Mouse (Mus musculus) lung, embryonic 16.5 days (tissue): Measurements from ENCODE around the gene Atp8a1. TPM values are rescaled to one million over a fixed set of nuclear protein-coding genes. Genes with fewer than 3 reads are reported as not detected.

Experiments
- ATAC-seq: fragments of 200-750 bp; cut with Nextera tagmentation; 2 replicates; pipeline ENCODE4 v1.8.0; 2017; ENCODE audit warnings: low read depth, mild to moderate bottlenecking, moderate library complexity
- H3K27ac ChIP-seq: fragments of 300-500 bp; sonication (generic); 2 replicates; pipeline ENCODE4 v1.5.1; 2014; ENCODE audit warnings: mild to moderate bottlenecking, control low read depth, low read length
- H3K27me3 ChIP-seq: fragments of 300-500 bp; sonication (generic); 2 replicates; pipeline ENCODE4 v1.6.1; 2014; ENCODE audit warnings: low read depth, low read length, mixed read lengths; ENCODE audit not compliant: control insufficient read depth, insufficient read depth
- H3K36me3 ChIP-seq: fragments of 300-500 bp; sonication (generic); 2 replicates; pipeline ENCODE4 v1.6.1; 2014; ENCODE audit warnings: low read length; ENCODE audit not compliant: control insufficient read depth, insufficient read depth
- H3K4me1 ChIP-seq: fragments of 300-500 bp; sonication (generic); replicated peaks from 2 replicates; pipeline ENCODE4 v1.6.1; 2014; ENCODE audit warnings: low read length, mixed read lengths; ENCODE audit not compliant: control insufficient read depth, insufficient read depth
- H3K4me2 ChIP-seq: fragments of 300-500 bp; sonication (generic); 2 replicates; pipeline ENCODE4 v1.6.1; 2014; ENCODE audit warnings: low read depth, low read length, control low read depth
- H3K4me3 ChIP-seq: fragments of 300-500 bp; sonication (generic); 2 replicates; pipeline ENCODE4 v1.5.1; 2014; ENCODE audit warnings: mild to moderate bottlenecking, low read length, control low read depth
- H3K9ac ChIP-seq: fragments of 300-500 bp; sonication (generic); 2 replicates; pipeline ENCODE4 v1.6.1; 2014; ENCODE audit warnings: low read length, control low read depth
- H3K9me3 ChIP-seq: fragments of 300-500 bp; sonication (generic); 2 replicates; pipeline ENCODE4 v1.6.1; 2016; ENCODE audit warnings: low read length; ENCODE audit not compliant: control insufficient read depth
- WGBS: fragments of 180-500 bp; shearing (Covaris S2); extraction: QIAGEN DNeasy Blood & Tissue Kit; methylation state at CpG from one replicate; pipeline ENCODE4 v1.1.7; 2014; 5-methylcytosine and 5-hydroxymethylcytosine counted together
- polyA plus RNA-seq: library from polyadenylated mRNA; unstranded; fragments of >200 nt; fragmentation: Nextera tagmentation; extraction: Ambion mirVana; gene quantifications from 2 replicates; pipeline ENCODE4 v1.2.1, GENCODE M21; 2015

Atp8a1 gene
- polyA plus RNA-seq, 1 experiment from 2014 or later = 57.3 TPM

DNA sequence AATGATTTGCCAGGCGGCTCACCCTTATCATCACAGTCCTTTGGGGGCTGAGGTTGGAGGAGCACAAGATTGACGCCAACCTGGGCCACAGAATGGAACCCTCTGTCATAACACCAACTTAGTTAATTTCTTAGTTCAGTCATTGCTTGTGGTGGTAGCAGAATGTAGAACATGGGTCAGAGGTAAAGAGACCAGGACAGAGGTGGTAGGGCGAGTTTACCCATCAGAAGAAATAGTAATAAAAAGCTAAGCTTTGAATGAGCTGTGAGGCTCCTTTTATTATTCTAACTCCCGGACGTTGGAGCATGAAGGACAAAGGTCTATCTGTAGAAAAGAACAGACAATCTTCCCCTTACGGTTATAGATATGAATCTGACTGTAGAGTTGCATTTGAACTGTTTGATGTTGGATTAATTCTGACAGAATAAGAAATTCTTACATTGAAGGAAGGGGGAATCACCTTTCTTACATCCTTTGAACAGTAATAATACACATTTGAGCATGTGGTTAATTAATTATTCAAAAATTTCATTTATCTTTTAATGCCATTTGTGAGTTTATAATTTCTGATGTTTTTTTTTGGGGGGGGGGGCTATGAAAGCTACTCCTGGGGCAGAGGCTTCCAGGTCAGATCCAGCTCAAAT lies 7.9 kb upstream of the Atp8a1 start:
- Histone ChIP-seq H3K4me1 (no peaks in the 10 kb centered on the region), H3K4me3 (no peak overlapping the region), H3K9me3 (no peaks in the 10 kb centered on the region), H3K27ac (no peak overlapping the region), H3K27me3 (no peaks in the 10 kb centered on the region), H3K36me3 (no peaks in the 10 kb centered on the region), H3K4me2 (no peak overlapping the region), H3K9ac (no peak overlapping the region)
- ATAC-seq = no peak
- WGBS = 72% methylated on average over 6 of the region's 6 CpGs

DNA sequence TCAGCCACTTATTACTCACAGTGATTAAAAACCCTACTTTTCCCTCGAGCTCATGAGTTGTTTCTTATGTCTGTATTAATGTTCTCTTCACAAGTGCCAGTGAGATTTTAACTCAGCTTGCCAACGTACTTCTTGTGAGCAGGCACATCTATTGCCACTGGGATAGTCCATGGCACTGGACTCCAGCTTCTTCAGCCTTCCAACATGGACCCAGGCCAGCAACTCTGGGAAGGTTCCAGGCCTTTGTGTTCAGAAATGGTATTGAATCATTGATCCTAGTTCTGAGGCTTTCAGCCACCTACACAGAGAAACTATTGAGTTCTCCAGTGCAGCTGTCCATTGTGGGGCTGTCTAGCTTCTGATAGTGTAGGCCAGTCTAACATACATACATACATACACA lies 5.6 kb upstream of the Atp8a1 start:
- no peak overlapping the region for H3K9ac ChIP-seq
- 67% methylated on average over 2 of the region's 2 CpGs for WGBS
- no peak overlapping the region for H3K27ac ChIP-seq

GRCm38 (mm10) chr5:67849411-67849810 lies 2.2 kb upstream of the Atp8a1 start:
- WGBS = 69% methylated on average over 4 of the region's 4 CpGs
- ATAC-seq = no peak

More for the DNA sequence above, 5.6 kb upstream of the Atp8a1 start:
- Histone ChIP-seq H3K9me3 (no peaks in the 10 kb centered on the region), H3K27me3 (no peaks in the 10 kb centered on the region), H3K4me1 (peaks cover 5% of the 10 kb centered on the region; the same call in 1 of the 2 replicates), H3K4me2 (no peak overlapping the region), H3K4me3 (no peak overlapping the region), H3K36me3 (no peaks in the 10 kb centered on the region)
- ATAC-seq = no peak

DNA sequence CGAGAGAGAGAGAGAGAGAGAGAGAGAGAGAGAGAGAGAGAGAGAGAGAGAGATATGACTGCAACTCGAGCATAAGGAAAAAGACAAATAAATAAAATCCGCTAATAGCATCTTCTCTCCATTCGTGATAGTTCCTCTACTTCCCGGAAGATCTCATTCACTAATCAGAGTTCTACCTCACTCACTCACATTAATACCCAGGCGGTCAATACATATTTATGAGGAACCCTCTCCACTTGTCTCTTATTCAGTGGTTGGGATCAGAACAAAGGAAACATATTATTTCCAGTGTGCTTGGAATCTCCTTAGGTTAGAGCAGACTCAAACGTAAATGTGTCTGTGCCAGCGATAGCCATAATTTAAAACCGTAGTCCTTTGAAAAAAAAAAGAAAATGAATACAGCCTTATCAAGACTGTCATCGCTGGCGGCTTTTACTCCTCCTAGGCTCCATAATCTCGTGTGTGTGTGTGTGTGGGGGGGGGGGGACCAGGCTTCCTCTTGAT lies 1.3 kb upstream of the Atp8a1 start:
- H3K9ac ChIP-seq = no peak overlapping the region
- H3K4me1 ChIP-seq = peaks cover 9% of the 10 kb centered on the region; the same call in 1 of the 2 replicates
- no peaks in the 10 kb centered on the region for H3K9me3 ChIP-seq
- WGBS = 43% methylated on average over 12 of the region's 12 CpGs
- H3K27me3 ChIP-seq = no peaks in the 10 kb centered on the region
- H3K4me3 ChIP-seq = no peak overlapping the region
- no peak overlapping the region for H3K4me2 ChIP-seq
- no peak for ATAC-seq
- H3K27ac ChIP-seq = no peak overlapping the region
- H3K36me3 ChIP-seq = no peaks in the 10 kb centered on the region

More at GRCm38 (mm10) chr5:67849411-67849810, 2.2 kb upstream of the Atp8a1 start:
- no peak overlapping the region for H3K27ac ChIP-seq
- no peaks in the 10 kb centered on the region for H3K27me3 ChIP-seq
- no peak overlapping the region for H3K4me2 ChIP-seq
- peaks cover 7% of the 10 kb centered on the region; the same call in 1 of the 2 replicates for H3K4me1 ChIP-seq
- H3K9ac ChIP-seq = no peak overlapping the region
- no peaks in the 10 kb centered on the region for H3K9me3 ChIP-seq
- no peaks in the 10 kb centered on the region for H3K36me3 ChIP-seq
- no peak overlapping the region for H3K4me3 ChIP-seq

DNA sequence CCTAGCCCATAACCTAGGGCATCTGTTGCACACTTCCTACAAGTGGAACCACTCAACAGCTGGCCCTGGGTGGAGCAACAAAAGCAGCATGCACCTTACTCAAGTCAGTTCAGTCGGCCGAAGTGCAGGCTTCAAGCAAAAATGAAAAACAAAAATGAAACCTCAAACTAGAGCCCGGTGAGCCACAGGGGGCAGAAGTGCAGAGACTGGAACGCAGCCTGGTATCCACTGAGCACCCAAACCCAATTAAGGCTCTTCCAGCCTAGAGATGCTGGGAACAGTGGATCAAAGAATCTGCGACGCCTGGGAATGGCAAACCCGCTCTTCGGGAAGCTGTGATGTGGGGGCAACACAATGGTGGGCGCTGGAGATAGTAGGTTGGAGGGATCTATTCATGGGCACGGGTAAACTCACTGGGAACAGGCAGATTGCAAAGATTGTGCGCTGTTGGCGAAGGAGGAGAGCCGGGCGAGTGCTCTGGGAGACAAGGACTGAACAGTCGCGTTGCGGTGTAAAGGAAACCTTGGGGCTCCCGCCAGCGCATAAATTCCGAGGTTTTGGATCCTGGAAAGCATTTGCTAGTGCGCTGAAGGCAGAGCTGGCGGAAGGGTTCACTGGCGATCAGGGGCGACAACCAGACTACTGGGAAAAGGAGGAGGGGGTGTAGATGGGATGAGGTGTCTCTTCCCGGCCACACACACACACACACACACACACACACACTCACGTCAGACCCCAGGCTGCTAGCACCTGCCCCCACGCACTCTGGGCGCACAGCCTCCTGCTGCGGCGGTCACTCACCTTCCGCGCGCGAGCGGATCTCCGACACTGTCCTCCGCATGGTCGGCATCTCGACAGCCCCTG lies 641 bp downstream of the Atp8a1 start:
- H3K9me3 ChIP-seq = no peaks in the 10 kb centered on the region
- no peaks in the 10 kb centered on the region for H3K36me3 ChIP-seq
- under 1% methylated on average over 35 of the region's 39 CpGs for WGBS
- H3K4me3 ChIP-seq = peak overlapping the region; percentile 93
- H3K9ac ChIP-seq = peak overlapping the region; percentile 82
- H3K4me2 ChIP-seq = peak overlapping the region; percentile 95
- no peak for ATAC-seq
- no peaks in the 10 kb centered on the region for H3K27me3 ChIP-seq
- H3K4me1 ChIP-seq = peaks cover 9% of the 10 kb centered on the region; the same call in 1 of the 2 replicates
- H3K27ac ChIP-seq = peak overlapping the region; percentile 83

DNA sequence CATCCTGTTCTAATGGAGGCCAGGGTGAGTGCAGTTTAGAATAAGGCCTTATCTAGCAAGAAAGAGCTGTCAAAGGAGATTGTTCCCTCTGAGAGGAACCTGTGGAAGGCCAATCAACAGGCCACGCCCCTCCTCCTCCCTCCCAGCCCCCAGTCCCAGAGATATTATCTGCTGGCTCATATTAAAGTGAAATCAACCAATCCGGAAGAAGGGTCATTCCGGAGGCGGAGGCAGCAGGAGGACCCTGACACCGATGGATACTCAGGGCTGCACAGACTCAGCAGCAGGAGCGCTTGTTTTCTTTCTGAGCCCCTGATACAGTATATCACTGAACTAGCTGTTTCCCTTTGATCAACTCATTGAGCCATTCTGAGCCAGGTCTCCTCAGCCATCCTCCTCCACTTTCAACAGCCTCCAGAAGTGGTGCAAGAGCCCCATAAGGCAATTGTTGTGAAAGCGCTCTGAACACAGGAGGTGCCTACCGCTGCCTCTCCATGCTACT lies 2.0 kb downstream of the Atp8a1 start:
- no peak for ATAC-seq
- H3K27ac ChIP-seq = peak overlapping the region; percentile 12; the same call in 1 of the 2 replicates
- H3K4me2 ChIP-seq = peak overlapping the region; percentile 95
- H3K36me3 ChIP-seq = no peaks in the 10 kb centered on the region
- no peaks in the 10 kb centered on the region for H3K9me3 ChIP-seq
- 13% methylated on average over 8 of the region's 8 CpGs for WGBS
- no peaks in the 10 kb centered on the region for H3K27me3 ChIP-seq
- peaks cover 9% of the 10 kb centered on the region; the same call in 1 of the 2 replicates for H3K4me1 ChIP-seq
- peak overlapping the region; percentile 93 for H3K4me3 ChIP-seq
- H3K9ac ChIP-seq = peak overlapping the region; percentile 48

DNA sequence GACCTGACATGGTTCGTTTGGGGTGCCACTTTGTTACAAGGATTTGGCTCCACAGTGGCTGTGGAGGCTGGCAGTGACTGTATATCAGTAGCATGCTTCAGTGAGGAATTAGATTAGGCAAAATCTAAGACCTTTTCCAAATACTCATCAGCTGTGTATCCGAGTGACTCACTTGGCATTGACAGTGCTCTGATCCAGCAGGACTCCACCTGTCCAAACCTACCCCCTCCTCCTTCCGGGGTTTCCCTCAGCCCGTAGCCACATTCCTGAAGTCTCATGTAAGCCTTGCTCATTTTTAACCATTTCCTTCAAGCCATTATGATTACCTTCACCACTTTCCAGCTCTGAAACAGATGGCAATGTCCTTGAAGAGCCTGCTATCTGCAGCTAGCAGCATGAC lies 3.2 kb downstream of the Atp8a1 start:
- WGBS = 41% methylated on average over 4 of the region's 4 CpGs
- peak overlapping the region; percentile 93 for H3K4me3 ChIP-seq
- peak overlapping the region; percentile 68 for H3K27ac ChIP-seq
- peaks cover 9% of the 10 kb centered on the region; the same call in 1 of the 2 replicates for H3K4me1 ChIP-seq
- H3K9me3 ChIP-seq = no peaks in the 10 kb centered on the region
- peak overlapping the region; percentile 34; the same call in 1 of the 2 replicates for H3K9ac ChIP-seq
- H3K36me3 ChIP-seq = no peaks in the 10 kb centered on the region
- ATAC-seq = no peak
- H3K4me2 ChIP-seq = peak overlapping the region; percentile 95
- H3K27me3 ChIP-seq = no peaks in the 10 kb centered on the region

GRCm38 (mm10) chr5:67842306-67842705 lies 4.9 kb downstream of the Atp8a1 start:
- Histone ChIP-seq H3K9ac (no peak overlapping the region), H3K36me3 (no peaks in the 10 kb centered on the region), H3K4me1 (peaks cover 2% of the 10 kb centered on the region; the same call in 1 of the 2 replicates), H3K4me2 (no peak overlapping the region), H3K9me3 (no peaks in the 10 kb centered on the region), H3K27me3 (no peaks in the 10 kb centered on the region), H3K4me3 (no peak overlapping the region), H3K27ac (peak overlapping the region; percentile 22; the same call in 1 of the 2 replicates)
- ATAC-seq = no peak
- WGBS = 34% methylated on average over 6 of the region's 6 CpGs

DNA sequence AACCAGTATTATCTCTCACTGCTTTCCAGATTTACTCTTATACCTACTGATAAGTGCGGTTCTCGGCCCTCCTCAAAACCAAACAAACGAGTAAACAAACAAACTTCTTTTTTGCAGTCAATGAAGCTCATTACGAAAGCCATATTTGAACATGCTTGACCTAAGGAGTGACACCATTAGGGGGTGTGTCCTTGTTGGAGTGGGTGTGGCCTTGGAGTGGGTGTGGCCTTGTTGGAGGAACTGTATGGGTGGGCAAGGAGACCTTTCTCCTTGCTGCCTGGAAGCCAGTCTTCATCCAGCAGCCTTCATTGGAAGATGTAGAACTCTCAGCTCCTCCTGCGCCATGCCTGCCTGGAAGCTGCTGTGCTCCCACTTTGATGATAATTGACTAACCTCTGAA lies 13.4 kb downstream of the Atp8a1 start:
- H3K4me1 ChIP-seq = no peaks in the 10 kb centered on the region; the same call in 1 of the 2 replicates
- no peak for ATAC-seq
- H3K9me3 ChIP-seq = no peaks in the 10 kb centered on the region
- H3K36me3 ChIP-seq = no peaks in the 10 kb centered on the region
- 80% methylated on average over 5 of the region's 5 CpGs for WGBS
- H3K27ac ChIP-seq = no peak overlapping the region
- H3K27me3 ChIP-seq = no peaks in the 10 kb centered on the region
- no peak overlapping the region for H3K4me3 ChIP-seq
- no peak overlapping the region for H3K4me2 ChIP-seq
- H3K9ac ChIP-seq = no peak overlapping the region
